Mouse (Mus musculus) CD4-positive, CD25-positive, alpha-beta regulatory T cell, adult 2 months (primary cell): ENCODE measurements around the gene Gm20388.
A peak's percentile ranks its signal among the peaks of the same experiment; 100 is the strongest.

ENCODE experiments used
- DNase-seq: peaks from one replicate; pipeline ENCODE4 v3.0.0-alpha.2; 2012; ENCODE audit warnings: low read depth, low spot score

The Gm20388 gene

DNA sequence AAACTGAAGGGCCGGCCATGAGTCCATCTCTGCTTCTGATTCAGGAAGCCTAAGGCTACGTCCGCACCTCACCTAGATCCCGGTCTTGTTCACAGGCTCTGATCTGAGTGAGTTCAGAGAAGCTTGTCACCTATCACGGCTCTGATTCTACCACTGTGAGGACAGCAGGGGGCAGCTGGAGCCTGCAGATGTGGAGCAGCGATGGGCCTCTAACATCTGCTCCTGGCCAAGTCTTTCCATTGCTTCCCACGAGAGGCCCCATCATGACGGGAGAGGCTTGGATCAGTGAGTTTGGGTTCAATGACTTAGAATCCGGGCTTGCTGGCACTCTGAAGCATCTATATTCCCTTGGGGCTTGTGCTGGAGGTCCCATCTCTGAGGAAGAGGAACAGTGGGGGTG lies 1963.4 kb downstream of the Gm20388 start:
- peak; percentile 56 for DNase-seq

DNA sequence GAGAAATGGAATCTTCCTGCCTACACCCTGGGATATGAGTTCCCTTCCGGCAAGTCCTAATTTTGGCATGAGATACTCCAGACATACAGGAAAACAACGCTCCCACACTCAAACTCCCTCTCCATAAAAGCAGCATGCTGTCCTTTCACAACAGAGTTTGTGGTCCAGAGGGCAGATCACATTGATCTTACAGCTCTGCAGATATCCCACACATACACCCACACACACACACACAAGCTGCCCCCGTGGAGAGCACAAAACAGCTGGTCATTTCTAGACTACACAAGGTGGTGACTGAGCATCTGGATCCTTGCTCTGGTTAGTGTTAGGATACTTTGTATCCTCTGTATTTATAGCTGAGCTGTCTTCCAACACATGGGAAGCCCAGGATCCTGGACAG lies 1964.4 kb downstream of the Gm20388 start:
- DNase-seq, result no peak

DNA sequence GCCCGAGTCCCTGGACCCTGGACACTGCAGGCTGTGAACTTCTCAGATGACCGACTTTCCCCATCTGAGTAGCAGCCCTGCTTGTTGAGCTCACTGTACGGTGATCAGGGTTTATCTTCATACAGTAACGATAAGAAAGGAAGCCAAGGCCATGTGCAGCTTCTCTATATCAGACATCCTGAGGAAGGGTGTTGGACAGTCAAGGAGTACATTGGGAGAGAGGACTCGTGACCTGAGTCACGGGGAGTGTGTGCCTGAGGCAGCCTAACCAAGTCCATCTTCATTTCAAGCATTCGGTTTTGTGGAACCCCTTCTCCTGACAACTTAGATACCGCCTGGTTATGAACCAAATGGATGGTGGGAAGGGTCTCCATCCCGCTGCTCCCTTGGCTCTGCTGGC lies 1964.9 kb downstream of the Gm20388 start:
- DNase-seq, result no peak

DNA sequence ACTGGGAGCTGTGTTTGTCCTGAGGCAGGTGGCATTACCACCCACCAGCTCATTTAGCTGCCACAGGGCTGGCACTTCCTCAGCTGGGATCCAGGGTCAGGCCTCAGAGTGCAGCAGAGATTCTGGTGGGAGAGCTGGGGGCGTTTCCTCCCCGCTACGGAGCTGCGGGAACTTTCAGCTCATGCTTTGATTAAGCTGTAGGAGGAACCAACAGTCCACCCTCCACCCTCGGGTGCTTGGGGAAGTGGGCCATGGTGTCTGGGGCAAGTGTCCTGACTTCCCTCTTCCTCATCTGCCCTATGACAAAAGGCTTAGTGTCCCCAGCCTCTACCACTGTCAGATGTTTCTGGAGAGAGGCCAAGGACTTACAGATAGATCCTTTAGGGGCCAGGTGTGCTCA lies 1966.6 kb downstream of the Gm20388 start:
- DNase-seq, result no peak

DNA sequence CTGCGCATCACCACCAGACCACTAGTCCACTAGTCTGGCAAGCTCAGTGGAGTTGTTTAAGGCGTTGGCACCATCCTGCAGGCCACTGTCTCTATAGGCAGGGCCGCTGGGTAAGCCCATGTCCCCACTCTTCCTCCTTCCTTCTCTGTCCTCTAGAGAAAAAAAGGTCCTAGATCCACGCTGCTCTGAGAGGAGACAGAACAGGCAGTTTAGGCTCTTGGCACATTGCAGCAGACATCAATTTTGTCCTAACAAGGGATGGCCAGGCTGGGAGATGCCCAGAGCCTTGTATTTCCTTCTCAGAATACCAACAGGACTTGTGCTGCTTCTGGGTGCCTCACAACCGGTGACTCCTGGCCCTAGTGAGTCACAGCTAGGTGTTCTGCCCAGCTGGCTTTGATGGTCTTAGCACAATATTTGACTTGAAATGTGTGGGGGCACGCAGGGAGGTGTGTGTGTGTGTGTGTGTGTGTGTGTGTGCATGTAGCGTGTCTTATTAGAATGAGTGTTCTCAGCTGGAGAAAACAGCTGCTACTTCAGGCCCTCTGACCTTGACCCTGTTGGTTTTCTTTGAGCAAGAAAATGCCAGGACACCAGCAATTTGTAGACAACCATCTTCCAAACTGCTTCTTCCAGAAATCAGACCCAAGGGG lies 1967.3 kb downstream of the Gm20388 start:
- no peak for DNase-seq

DNA sequence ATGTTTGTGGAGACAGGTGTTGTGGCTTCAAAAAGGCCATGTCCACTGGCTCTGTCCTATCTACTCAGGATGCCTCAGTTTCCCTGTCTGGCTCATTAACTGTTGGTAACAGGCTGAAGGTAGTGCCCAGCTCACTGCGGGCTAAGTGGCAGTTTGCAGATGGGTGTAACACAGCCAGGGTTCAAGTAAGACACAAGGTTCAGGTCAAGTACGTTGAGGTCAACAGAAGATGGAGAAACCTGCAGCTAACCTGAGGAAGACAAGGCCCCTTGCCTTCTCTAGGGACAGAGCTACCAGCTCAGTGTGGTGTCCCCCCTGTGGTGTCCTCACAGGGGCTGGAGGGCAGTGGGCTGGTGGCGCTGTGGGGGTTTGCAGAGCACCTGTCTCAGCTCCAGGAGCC lies 1969.1 kb downstream of the Gm20388 start:
- no peak for DNase-seq

DNA sequence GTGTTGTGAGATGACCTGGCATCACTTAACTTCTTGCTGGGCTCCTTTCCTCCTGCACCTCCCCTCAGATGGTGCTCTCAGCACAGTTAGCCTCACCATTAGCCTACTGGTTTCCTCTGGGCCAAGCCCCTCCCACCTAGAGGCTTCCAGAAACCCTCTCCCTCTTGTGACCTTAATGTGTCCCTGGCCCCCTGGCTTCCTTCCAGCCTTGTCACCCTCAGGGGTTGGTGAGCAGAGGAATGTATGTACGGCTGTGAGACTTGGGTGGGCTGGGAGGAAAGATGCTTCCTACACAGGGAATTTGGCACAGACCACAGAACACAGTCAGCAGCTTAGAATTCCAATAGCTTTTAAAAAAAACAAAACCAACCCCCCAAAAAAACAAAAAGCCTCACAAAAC lies 1970.2 kb downstream of the Gm20388 start:
- DNase-seq, result no peak

DNA sequence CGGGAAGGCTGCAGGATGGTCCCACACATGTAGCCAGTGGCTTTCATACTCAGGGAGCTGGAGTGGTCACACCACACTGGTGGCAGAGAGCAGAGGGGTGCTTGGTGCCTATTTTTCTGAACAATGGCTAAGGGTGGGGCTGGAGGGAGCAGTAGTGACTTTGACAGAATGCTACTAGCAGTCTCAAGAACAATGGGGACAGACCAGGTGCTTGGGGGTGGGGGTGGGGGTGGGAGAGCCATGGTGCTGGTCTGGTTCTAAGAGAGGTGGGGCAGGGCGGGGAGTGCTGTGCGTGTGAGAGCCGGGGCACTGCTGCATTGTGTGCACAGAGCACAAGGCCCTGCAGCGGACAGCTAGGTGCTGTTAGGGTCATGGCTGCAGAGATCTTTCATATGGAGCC lies 1971.3 kb downstream of the Gm20388 start:
- DNase-seq, result no peak

DNA sequence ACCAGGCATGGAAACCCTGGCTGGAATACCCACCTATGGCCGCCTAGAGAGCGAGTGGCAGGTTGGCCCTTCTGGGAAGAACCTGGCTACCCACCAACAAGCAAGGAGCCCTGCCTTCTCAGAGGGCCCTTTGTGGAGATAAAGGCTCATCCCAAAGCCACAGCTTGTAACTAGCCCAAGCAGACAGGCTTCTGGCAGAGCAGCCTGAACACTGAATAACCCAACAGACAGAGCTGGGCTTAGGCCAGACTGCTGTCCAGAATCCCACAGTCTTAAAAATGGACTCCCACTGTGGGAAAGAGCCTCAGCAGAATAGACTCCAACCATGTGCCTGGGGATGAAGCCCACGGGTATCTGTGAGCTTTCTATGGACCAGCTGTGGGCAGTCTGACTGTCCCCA lies 1973.5 kb downstream of the Gm20388 start:
- no peak for DNase-seq

DNA sequence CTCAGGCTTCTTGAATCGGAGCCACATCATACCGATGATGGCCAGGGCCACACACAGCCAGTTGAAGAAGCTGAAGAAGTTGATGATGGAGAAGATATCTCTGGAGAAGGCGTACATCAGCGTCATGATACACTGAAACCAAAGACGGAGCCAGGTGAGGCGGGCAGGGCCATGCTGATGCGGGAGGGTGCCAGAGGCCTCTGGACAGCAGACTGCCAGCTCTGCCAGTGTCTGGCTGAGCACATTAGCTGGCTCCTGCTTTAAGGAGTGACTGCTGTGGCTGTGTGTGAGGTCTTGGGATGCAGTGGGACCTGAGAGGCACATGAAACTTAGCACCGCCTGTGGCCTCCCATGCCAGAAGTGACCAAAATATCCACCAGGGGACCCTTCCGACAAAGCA lies 1974.4 kb downstream of the Gm20388 start:
- DNase-seq, result no peak

DNA sequence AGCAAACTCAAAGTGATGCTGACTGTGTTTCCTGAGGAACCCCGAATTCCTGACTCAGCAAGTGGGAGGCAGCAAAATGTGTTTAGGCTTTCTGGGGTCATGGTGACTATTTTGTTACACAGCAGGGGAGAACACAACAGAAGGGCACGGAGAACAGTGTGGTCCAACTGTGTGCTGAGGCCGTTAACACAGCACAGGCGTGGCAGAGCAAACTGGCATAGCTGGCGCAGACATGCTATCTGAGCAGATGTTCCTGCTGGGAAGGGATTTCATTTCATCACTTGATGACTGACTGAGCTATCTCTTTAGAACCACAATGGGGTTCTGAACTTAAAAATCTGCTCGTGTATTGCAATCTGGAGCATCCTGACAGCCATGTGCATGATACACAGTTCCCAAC lies 1974.8 kb downstream of the Gm20388 start:
- no peak for DNase-seq

DNA sequence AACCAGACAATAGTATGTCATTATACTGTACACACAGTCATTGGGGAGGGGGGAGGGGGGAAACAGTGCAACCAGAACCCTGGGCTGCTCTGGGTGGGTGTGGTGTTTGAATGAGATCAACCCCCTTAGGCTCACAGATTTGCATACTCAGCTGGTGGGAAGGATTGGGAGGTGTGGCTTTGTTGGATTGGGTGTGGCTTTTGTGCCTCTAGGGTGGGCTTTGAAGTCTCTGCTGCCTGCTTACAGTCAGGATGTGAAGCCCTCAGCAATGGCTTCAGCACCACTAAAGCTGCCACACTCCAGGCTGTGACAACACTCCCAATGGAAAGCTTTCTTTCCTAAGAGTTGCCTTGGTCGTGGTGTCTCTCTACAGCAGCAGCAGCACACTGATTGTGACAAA lies 1976.9 kb downstream of the Gm20388 start:
- DNase-seq, result no peak

DNA sequence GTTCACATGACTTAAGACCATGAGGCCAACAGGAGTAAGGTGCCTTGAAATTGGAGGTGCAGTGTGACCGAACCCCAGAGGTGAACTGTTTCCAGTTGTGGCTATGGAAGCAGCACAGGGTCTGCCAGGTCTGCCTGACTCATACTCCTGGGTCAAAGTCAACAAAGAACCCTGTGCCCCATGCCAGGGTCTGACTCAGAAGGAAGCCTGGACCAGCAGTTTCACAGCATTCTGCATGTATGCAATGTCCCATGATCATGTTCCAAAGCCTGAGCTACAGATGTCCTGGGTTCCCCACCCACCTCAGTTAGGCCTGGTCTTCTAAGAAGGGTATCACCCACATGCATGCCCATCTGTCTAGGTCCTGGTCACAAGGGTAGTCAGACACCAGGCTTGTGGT lies 1978.7 kb downstream of the Gm20388 start:
- DNase-seq, result no peak

DNA sequence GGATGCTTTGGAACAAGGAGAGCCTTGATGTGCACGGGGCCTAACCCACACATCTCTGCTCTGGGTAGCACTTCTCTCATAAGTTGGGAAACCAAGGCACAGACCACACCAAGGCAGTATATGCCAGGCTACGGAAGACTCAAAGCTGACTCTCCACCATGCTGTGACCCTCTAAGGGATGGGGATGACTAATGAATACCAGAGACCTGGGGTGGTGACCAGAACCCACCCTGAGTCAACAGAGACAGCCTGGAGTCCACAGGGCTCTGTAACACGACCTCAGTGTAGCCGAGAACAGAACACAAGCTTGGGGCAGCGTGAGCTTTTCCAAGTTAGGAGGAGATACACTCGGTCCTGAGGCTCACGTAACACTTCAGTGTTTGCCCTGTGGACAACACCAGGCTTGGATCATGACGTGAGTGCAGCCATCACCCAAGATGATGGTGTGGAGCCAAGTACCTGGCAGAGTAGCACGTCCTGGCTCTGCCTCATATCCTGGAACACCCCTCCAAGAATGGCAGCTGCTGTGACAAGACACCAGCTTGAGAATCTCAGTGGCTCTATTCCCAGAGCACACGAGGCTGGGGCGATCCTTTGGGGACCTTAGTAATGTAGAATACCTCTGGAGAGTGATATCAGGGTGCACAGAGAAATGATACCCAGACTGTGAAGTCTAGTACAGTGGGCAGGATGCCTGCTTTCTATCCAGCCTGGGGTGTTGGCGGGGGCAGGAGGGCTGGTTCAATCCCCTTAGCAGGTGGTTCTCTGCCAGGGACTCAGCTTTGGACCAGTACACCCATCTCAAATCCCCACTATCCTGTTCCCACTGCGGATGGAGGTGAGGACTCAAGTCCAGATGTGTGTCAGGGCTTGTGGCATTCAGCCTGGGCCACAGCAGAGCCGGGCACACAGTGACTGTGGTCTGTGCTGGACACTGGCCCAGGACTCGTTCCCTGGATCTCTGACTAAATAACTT lies 1979.5 kb downstream of the Gm20388 start:
- no peak for DNase-seq

DNA sequence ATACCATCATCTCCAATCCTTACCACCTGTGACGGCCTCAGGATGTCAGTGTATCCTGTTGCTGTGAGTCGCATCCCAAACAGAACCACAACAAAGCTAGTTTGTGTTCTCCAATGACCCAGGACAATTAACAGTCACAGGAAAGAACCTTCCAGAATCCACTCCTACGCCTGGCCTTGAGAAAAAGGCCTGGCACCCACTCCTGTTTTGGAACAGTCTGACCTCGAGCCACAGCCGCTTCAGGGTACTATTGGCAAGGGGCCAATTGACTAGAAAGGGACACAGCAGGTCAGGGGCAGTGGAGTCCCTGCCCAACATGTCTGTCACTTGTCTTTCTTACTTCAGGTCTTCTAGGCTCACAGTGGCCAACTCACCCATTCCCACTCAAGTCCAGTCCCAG lies 1982.2 kb downstream of the Gm20388 start:
- DNase-seq, result no peak

DNA sequence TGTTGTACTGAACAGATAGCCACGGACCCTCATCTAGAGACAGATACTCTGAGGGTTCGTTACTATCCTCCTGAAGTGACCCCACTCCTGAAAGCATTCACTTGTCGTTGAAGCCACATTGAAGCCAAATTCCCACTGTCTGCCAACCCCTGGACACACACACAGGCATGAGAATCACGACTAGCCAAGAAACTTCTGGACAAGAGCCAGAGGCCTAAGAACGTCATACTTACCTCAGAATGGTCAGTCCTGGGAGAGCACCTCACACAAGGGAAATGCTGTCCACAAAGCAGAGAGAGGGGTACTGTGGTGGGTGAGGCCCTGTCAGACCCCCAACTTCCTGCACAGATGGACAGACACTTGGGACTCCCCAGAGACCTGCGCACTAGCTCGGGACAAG lies 1985.3 kb downstream of the Gm20388 start:
- DNase-seq, result no peak

DNA sequence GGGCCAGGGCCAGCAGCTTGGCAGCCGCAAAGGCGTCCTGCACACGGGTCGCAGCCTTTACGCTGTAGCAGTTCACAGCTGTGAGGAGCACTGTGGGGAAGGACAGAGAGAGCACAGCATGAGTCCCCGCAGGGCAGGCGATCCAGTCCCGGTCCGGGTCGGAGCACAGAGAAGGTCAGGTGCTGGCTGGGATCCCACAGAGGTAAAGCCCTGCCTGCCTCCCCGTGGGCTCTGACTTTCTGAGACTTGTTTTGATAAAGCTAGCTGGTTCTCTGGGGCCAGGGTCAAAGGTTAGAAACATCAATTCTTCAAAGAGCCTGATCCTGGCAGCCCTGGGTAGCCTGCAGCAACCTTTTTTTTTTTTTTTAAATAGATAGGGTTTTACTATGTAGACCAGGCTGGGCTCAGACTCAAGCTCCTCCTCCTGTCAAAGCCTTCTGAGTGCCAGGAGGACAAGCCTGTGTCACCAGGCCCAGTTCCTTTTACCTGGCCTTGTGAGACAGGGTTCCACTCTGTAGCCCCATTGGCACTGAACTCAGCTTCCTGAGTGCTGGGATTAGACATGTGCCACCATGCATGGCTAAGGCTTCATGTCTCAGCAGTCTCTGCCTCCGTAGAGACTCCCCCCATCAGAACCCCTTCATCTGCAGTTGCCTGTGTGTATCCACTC lies 1986.0 kb downstream of the Gm20388 start:
- DNase-seq, result no peak

DNA sequence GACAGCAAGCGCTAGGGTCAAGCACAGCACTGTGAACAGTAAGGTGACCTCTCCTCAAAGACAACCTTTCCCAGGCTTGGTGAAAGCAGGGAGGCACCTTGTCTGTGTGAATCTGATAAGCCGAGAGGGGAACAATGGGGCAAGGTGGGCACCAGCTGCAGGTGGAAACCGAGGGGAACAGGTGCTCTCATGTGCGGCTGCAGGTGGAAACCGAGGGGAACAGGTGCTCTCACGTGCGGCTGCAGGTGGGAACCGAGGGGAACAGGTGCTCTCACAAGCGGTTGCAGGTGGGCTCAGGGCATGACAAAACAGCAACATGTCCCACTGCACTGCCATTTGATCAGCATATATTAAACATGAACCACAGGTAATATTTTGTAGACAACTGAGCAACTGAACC lies 1986.6 kb downstream of the Gm20388 start:
- DNase-seq, result no peak

DNA sequence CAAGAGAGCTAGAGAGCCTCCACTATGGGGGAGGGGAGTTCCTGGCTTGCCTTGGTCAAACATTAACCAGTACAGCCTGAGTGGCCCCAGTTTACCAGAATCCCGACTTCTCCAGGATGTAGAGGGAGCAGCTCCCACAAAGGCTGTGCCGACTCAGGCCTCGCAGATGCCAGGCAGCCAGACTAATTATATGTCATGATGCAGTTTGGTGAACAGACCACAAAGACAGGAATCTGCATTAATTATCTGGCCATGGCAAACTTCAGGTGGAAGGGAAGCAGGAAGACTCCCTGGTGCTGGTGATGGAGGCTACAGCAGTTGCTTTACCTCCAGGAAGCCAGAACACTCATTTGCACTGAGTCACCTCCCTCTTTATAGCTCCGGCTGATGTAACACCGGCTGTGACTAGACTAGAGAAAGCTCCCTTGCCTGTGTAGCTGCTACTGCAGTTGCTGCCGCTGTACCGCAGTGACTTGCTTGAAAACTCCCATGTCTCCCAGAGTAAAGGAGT lies 1987.3 kb downstream of the Gm20388 start:
- no peak for DNase-seq

DNA sequence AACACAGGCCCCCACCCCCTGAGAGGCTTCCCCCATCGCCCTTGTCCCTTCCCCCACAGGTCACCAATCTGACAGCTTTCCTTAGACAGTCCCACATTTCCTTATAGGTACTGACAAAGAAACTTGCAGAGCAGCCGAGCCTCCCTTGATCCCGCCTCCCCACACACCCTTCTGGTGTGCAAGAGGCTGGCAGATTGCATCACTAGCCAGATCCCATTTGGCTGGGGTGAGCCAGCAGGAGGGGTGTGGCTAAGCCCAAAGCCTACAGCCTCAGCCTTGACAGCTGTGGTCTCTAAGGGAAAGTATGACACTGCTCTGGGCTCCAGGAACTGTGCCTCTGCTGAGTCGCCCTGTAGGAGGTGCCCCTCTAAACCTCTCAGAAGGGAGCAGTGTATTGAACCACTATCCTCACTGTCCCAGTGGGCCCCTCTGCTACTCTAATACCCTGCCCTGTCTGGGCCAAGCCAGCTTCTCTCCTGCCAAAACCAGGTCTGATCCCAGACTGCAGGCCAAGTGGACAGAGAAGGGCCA lies 1987.8 kb downstream of the Gm20388 start:
- peak; percentile 38 for DNase-seq

DNA sequence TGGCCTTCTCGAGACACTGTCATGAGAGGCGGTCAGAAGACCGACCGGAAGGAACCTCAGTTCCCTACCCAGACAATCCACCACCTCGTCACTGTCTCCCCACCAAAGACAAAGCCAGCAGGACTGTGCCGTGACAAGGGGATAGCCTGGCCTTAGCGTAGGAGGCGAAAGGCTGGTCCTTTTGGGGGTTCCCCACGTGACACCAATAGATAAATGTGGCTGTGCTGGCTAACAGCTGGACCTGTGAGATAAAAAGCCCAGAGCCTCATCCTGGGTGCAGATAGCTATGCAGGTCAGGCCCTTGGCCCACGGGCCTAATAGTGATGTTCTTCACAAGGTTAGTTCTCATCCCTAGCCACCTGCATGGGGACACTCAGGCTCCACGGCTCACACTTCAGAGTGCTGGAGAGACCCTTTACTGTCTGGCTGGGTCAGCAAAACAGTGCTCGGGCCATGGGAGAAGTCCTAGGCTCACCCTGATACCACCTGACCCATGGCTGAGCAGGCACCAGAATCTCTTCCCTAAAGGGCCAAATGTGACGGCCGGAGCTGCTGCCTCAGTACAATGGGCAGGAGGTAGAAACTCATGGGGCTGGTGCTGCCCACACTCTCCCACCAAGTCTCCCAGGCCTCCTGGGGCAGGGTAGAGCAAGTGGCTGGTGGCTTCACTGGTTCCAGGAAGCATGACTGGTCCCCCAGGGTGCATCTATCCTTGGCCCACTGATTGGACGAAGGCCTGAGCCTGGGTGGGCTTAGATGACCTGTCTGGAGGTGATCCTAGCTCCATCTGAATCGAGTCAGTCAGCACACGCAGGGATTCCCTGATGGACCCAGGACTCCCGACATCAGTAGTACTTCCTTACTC lies 1988.8 kb downstream of the Gm20388 start:
- no peak for DNase-seq
